Mouse (Mus musculus): ENCODE results near the gene Esyt2.
"Not testable (repeated sequence)": the region's sequence is repeated elsewhere in the genome, so short reads cannot be mapped to it uniquely, and the experiment has no call there.

Esyt2 gene

DNA sequence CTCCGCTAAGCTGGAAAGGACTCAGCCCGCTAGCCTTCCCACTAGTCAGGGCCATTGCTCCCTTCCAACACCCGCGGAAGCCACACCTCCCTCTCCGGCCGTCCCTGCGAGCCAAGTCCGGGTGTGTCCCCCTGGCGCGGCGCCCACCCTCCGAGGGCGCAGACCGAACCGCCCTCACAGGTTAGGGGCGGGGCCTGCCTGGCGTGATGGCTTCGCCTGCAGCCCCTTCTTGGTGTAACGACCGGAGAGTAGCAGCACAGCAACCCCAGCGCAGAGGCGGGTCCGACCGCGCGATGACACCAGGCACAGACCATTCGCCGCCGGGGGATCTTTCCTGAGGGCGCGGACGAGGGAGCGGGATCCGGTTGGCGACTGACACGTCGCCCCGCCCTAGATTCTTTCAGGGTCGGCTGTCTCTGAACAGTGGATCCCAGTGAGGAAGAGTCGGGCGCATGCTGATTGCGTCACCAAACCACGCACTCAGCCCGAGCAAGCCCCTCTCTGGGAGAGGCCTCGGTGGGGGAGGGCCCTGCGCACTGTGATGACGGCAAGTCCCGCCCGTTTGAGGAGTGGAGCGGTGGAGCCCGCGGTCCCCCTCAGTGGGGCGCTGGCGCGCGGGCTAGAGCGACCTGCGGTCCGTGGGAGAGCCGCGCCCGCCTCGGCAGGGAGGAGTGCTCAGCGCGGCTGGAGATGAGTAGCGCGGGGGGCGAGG is at the start of gene Esyt2:
TSS of gene Esyt2 (plus strand) at position 544 of the 712 bp plus-strand sequence.
- DNase-seq: peak; percentile 98

DNA sequence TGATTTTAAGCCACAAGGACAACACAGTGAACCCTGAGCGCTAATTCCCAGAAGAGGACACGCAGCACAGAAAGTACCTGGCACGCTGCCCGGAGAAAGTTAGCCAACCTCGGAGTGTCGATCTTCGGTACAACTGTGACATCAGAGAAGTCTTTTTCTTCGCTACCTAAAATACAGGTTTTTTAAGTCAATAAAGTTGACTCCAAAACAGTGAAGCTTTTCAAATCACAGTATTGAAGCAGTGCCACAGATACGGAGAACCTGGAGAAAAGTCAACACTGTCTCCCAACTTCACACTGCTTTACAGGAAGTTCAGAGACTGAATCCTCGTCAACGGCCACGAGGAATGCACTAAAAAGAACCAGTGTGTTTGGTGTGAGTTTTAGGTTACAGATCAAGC is 49.4 kb upstream of the Esyt2 start:
- peak; percentile 7 for DNase-seq

DNA sequence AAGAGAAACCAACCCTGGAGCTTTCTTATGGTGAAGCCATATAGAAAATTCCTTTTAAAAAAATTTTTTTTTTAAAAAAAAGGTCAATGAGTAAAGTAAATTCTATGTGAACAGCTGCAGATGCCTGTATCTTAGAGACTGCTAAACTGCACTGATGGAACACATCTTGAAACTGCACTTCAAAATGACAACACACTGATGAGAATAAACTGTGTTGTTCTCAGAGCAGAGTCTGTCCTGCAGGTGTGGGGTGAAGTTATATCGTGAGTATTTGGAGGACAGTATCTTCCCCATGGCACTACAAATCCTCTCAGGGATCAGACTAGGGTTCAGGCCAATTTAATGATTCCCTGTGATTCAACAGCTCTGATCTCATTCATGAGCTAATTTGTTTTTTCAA is 48.9 kb upstream of the Esyt2 start:
- no peak for DNase-seq

DNA sequence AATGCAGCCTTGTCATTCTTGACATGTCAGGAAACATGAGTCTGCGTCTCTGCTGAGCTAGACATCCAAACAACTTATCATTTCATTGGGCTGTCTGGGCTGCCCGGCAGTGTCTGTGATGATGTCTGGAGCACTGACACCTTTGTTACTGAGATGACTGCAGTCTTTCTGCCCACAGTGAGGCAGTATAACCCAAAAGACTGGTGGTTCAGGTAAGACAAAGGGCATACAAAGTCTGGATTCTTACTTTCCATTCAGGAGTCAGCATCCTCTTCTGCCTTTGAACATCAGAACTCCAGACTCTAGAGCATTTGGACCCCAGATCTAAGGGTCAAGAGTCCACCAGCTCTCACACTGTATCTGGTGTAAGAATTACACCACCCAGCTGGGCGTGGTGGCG is 45.6 kb upstream of the Esyt2 start:
- DNase-seq: no peak

DNA sequence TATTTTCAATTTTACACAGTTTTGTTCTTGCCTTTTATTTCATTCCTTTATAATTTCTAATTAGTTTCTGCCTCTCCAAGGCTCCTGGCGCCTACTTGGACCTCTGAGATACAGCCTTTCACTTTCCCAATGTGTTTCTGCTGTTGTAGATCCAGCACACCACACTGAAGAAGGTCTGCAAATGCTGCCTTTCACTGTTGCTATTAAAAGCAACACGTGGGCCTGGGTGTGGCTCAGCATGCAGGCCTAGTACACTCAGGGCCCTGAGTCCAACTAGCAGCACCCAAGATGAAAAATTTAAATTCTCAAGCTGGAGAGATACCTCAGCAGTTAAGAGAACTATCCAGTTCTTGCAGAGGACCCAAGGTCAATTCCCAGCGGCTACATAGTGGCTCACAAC is 44.3 kb upstream of the Esyt2 start:
- no peak for DNase-seq

DNA sequence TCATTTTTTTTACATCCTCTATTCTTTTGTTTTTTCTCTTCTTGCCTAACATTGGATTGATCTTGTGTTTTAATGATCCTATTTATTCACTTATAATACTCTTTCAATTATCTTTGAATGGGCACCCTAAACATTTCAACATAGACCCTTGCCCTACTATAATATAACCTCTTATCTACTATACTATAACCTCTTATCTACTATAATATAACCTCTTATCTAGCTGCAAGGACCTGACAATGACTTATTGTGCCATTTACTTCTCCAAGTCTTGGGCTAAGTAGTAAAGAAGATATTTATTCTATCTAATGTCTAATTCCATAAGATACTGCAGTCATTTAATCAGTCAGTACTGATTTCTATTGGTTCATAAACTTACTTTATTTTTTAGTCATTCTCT is 42.6 kb upstream of the Esyt2 start:
- no peak for DNase-seq

DNA sequence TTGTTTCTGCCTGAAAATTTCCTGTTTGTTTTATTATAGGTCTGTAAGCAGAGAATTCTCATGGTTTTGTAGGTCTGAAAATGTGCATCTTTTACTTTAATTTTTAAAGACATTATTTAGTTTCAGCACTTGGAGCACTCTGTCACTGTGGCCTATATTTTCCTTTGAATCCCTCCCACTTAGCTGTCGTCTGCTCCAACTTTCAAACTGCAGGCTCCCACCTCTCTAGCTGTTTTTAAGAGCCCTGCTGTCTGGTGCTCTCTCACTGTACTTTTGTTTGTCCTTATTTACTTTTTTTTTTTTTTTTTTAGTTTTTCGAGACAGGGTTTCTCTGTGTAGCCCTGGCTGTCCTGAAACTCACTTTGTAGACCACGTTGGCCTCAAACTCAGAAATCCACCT is 42.2 kb upstream of the Esyt2 start:
- DNase-seq: no peak

DNA sequence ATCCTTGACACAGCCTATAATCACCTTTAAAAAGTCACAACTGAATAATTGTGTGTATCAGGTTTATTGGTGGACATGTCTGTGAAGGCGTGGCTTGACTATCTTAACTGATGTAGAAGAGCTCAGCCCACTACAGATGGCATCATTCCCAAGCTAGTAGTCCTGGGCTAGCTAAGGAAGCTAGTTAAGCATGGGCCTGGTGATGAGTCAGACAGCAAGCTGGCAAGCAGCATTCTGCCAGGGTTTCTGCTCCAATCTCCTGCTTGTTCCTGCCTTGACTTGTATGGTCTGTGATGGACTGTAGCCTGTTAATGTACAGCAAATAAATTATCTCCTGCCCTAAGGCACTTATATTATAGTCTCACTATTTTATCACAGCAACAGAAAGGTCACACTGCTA is 36.4 kb upstream of the Esyt2 start:
- DNase-seq: no peak

DNA sequence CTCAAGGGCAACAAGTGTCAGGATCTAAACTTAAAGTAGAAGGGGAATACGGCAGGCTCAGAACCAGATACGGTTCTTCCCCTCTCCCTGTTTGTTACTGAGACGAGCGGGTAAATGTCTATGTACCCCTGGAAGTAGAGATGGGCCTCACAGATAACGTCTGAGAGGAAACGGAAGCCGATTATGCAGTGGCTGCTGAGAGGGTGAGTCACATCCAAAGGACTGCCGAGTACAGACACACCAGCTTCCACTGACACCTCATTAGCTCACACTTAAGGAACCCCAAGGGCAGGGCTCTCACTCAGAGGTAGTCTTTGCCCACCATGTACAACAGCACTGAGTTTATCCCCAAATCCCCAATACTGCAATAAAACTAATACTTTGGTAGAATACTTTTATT is 26.3 kb upstream of the Esyt2 start:
- no peak for DNase-seq

DNA sequence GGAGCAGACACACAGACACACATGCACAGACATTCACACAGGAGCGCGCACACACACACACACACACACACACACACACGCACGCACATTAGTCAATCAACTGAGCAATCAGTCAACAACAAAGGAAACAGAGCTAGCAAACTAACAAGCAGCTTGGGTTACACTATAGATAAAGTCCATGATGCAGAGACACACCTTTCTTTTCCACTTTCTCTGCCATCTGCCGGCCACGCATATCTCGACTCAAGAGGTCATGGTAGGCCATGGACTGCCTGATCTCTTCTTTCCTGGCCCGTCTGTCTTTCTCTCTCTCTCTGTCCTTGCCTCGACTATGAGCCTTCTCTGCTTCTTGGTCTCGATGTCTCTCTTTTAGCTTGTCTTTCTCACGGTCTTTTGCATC is 25.4 kb upstream of the Esyt2 start:
- no peak for DNase-seq

DNA sequence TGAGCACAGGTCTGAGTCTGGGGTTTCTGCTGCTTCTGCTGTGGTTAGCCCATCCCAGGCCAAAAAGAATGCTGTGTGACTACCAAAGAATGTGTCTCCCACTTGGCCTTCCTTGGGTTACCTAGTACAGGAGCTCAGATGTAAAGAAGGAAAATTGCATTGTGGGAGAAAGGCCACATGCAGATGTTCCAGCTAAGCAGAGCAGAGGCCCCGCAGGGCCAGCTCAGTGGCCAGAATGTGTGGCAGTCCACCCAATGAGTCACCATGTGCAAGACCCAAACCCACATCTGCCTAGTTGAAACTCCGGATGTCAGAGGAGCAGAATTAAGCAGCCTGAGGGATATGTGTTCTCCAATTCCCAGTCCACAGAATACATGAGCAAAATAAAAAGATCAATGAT is 22.7 kb upstream of the Esyt2 start:
- no peak for DNase-seq

DNA sequence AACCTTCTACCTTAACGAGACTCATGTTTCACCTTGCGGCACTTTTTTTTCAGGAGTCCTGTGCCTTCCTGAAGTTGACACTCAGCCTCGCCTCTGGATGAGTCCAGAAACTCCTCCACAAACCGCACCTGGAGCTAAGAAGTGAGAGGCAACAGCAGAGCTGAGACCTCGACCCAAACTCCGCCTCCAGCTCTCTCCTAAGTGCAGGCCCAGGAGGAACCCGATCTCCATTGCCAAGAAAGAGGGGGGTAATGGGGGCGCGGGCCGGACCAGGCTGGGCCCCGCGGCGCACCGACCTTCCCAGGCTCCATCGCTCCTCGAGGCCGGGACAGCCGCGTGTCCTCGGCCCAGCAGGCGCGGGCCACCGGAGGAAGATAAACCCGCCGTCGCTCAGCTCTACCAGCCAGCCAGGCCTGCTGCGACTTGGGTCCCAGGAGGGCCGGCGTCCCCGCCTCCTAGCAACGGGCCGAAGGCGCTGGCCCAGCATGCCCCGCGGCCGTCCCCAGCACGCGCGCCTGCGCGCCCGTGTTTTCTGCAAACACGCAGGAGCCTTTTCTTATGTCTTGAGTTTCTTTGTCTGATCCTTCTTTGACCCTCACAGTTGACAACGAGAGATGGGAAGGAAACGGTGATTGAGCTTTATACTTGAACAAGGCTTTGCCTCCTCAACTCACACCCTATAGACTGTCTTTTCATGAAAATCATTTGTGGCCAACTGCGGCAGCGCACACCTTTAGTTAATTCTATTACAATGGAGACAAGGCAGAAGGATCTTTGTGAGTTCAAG is 18.2 kb upstream of the Esyt2 start, which contains the start of gene Wdr60:
TSS of gene Wdr60 (minus strand) at position 468 of the 787 bp plus-strand sequence.
- peak; percentile 89 for DNase-seq

DNA sequence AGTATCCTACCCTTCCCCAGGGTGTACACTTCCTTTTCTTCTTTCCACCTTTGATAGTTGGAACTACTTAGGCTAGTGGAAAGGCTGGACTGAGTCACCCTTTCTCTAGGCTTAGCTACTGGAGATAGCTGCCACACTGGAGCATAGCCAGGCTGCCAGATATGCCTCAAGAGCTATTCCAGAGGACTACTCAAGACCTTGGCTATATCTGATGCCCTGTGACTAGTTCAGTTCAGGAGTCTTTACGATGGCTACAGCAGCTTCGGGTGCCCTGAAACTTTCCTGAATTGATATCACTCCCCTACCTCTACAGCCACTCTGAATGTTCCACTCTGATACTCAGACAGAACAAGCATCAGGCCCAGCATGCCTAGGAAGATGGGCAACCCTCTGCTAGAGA is 16.2 kb upstream of the Esyt2 start:
- no peak for DNase-seq

DNA sequence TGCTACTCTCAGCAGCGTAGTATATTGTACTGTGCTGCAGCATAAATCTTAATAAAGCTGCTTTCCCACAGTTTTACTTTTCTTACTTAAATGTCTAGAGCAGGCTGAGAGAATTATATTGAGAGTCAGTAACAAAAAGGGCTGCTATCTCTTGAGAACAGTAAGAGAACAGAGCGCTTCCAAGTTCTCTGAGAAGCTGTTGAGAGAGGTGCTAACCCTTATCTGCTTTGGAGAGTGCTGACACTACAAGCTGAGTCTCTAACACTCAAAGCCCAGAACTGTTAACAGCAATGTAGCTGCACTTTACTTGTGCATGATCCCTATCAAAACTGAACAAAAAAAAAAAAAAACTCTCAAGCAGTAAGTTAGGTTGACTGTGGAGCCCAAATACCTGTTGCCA is 15.7 kb upstream of the Esyt2 start:
- DNase-seq: no peak

DNA sequence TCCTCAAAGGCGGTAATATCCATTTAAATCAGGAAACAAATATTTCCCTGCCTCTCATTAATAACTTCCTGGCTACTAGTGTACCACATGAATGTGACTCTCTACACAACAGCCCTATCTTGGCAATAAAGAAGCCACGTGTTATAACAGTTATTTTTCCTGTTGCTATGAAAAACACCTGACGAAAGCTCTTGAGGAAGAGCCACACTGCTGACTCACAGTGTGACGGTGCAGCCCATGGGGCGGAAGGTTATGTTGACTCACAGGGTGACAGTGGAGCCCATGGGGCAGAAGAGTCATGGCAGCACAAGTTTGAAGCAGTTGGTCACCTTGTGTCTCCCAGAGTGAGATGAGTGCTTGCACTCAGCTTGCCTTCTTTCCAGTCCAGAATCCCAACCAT is 11.5 kb upstream of the Esyt2 start:
- no peak for DNase-seq

DNA sequence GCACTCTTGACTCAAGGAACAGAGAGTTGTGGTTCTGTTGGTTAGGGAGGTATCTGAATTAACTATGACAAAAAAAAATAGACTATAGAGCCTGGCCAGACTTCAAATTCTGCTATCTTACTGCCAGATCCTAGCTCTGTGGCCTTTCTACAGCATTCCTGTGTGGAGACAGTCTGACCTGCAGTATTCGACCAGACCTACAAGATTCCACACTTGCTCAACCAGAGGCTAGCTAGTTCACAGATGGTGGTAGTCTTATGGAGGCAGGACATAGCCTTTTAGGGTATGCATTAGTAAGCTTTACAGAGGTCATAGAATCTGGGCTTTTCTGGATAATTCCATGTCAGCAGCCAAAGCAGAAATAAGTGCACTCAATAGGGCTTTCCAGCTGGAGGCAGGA is 10.5 kb upstream of the Esyt2 start:
- DNase-seq: no peak

DNA sequence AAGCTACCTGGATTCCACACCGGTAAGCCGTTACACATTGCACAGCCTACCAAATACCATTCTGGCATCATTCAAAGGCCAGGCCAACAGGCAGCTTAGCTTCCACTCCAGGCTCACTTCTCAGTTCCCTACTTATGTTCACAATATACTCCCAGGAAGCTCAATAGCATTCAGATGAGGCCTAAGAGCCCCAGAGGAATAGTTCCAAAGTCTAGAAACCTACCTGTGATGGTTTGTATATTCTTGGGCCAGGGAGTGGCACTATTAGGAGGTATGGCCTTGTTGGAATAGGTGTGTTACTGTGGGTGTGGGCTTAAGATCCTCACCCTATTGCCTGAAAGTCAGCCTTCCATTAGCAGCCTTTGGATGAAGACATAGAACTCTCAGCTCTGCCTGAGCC is 9.9 kb upstream of the Esyt2 start:
- no peak for DNase-seq

DNA sequence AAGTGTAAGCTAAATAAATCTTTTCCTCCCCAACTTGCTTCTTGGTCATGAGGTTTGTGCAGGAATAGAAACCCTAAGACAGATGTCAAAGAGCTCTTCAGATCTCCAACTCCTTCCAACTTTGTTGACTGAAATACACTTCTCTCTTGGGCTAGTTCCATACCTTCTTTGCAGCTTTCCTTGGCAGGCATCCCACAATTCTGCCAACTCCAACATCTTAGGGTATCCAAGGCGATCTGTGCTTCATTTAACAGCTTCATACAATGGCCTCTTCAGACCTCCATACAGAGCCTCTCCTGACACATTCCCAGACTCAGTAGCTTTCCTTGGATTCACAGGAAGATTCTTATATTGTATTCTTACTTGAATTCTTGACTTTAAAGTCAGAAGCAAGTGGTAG is 7.3 kb upstream of the Esyt2 start:
- no peak for DNase-seq

DNA sequence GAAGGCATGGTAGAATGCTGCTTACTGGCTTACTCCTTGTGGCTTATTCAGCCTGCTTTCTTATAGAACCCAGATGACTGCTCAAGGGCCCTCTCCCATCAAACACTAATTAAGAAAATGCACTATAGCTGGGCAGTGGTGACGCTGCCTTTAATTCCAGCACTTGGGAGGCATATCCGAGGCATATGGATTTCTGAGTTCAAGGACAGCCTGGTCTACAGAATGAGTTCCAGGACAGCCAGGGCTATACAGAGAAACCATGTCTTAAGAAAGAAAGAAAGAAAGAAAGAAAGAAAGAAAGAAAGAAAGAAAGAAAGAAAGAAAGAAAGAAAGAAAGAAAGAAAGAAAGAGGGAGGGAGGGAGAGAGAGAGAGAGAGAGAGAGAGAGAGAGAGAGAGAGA is 5.9 kb upstream of the Esyt2 start, which contains the start of gene Gm11027:
TSS of gene Gm11027 (plus strand) at position 301 of the 400 bp plus-strand sequence.
- not testable (repeated sequence) for DNase-seq

DNA sequence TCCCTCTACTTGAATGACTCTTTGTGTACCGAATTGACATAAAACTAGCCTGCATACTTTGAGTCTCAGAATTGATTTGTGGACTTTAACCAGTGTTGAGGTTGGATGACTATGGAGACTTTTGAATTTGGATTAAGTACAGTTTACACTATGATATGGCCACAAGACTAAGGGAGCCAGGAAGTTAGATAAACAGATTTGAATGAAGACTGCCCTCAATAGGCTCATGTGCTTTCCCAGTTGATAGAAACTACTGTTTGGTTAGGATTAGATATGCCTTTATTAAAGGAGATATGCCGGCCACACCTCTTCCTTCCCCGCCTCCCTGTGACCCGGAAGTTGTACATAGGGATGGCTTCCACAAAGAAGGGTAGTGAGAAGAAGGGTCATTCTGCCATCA is 5.4 kb upstream of the Esyt2 start:
- DNase-seq: no peak

DNA sequence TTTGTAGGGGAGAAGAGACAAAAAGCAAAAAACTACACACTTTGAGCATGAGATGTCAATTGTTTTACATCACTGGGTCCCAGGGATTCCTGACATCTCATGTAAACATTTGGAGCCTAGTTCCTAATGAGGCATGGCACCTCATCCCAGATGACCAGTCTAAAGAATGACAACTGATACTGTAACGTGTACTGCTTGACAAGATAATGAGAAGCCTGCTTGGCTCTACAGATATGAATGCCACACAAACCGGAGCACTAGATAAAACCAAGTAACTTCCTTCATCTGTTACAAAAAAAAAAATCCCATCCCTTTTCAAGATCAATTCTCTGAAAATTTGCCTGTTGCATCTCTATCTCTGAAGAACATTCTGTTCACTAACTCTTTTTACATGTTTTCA is 4.0 kb upstream of the Esyt2 start:
- DNase-seq: no peak

DNA sequence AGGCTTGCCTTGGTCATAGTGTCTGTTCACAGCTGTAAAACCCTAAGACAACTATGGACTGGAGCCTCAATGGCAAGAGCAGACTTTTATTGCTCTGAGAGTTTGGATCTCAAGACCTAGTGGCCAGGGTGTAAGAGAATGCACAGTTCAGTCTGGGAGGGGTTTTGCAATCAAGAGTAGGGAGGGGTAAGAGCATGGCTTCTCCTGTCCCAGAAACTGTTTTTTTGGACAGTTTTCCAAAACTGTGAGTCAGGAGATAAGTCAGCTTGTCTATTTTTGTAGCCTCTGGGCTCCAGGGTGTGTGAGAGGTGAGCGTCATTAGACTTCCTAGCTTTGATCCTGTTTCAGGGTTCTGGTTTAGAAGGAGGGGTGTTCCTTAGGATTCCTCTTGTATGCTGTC is 2.5 kb upstream of the Esyt2 start:
- no peak for DNase-seq

DNA sequence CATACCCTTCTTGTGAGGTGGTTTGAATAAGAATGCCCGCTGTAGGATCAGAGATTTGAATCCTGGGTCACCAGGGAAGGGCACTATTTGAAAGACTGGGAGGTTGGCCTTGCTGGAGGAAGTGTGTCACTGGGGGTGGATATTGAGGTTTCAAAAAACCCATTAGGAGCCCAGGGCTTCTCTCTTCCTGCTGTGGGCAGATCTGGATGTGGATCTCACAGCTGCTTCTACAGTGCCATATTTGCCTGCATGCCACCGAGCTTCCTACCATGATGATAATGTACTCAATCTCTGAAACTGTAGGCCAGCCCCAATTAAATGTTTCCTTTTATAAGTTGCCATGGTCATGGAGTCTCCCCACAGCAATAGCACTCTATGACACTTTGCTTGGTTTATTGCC is 1.8 kb upstream of the Esyt2 start:
- DNase-seq: no peak

DNA sequence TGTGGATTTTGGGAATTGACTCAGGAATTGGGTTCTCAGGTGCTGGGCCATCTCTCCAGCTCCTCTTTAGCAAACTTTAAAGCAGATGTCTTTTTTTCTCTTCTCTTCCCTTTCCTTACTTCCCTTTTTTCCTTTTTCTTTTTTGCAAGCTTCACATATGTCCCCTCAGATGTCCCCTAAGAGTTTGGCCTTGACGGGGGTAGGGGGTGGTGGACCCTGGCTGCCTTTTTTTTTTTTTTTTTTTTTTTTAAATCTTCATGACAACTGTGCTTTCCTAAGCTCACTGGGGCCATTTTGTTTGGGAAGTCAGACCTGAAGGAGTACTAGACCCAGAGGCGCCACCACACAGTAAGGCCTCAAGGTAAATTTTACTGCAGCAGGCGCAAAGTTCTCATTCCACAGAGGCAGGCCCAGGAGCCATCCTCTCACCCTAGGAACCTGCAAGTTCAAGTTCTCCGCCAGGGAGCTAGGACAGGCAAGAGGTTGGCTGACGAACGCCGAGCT is 795 bp upstream of the Esyt2 start:
- DNase-seq: no peak

Data from cerebellum, adult 8-10 months (tissue).